Mouse (Mus musculus): ENCODE results near the gene Asic2. TPM values are rescaled to one million over a fixed set of nuclear protein-coding genes. Genes with fewer than 3 reads are reported as not detected.

Gene Asic2
- polyA plus RNA-seq, 1 experiment = 0.08 TPM

- Histone ChIP-seq H3K36me3 (ENCODE audit: control insufficient read depth, insufficient read depth, low read length) (no peaks in the 10 kb centered on the region), H3K4me1 (replicated peaks; ENCODE audit: control insufficient read depth, insufficient read depth, low read length) (no peaks in the 10 kb centered on the region), H3K27me3 (ENCODE audit: control insufficient read depth, insufficient read depth, low read length) (no peaks in the 10 kb centered on the region), H3K4me3 (ENCODE audit: control insufficient read depth, insufficient read depth, low read length) (no peak overlapping the region), H3K27ac (ENCODE audit: control insufficient read depth, insufficient read depth, low read length) (no peak overlapping the region)
- no peak for DNase-seq
- TF ChIP-seq CTCF (IDR thresholded peaks at IDR 0.05; ENCODE audit: borderline replicate concordance, control insufficient read depth, extremely low read depth, insufficient read depth, low read length, poor library complexity) (no peak), POLR2A (IDR thresholded peaks at IDR 0.05; ENCODE audit: control insufficient read depth, extremely low read depth, insufficient read depth, low read length, poor library complexity) (no peak)
- 22% methylated on average over 15 of the region's 15 CpGs for WGBS
These were observed 1.5 kb downstream of the Asic2 start for GRCm38 (mm10) chr11:81966626-81967289.

DNA sequence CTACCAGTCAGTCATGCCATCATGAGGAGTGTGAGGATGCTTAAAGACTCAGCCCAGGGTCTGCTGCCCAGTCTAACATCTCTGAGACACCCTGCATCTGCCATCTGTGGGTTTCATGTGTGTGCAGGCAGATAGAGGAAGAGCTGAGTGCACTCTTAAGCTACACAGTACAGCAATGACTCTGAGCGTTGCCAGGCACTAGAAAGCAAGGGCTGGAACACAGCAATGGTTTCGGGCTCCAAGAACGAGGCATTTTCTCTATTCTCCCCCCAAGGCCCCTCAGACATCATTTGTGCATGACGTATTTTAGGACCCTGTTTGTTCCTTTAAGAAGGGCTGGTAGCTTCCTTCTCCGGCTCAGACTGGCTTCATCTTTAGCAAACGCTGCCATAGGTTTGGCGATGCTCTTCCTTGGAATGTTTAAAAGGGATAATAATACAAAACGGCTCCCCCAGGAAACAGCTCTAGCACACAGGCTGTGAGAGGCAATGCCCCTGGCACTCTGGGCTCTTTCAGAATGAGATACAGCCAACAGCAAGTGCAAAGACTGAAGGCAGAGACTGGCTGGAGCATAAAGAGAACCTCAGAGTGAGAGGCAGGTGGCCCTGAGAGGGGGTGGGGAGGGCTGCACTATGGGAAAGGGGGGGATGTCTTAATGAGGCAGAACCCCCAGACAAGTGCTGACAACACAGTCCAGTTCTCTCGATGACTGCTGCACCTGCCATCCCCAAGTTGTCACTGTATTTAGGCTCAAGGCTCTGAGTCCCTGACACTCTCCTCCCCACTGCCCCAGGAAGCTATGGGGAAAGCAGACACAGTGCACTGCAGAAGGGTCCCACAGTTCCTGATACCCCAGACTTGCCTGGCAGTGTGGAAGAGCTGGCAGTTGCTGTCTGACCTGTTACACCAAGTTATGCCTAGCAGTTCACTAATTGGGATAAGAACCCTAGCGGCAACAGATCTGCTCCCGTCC, 2.3 kb downstream of the Asic2 start:
- TF ChIP-seq CTCF (IDR thresholded peaks at IDR 0.05; ENCODE audit: borderline replicate concordance, control insufficient read depth, extremely low read depth, insufficient read depth, low read length, poor library complexity) (no peak), POLR2A (IDR thresholded peaks at IDR 0.05; ENCODE audit: control insufficient read depth, extremely low read depth, insufficient read depth, low read length, poor library complexity) (no peak)
- 75% methylated on average over 11 of the region's 11 CpGs for WGBS
- no peak for DNase-seq
- Histone ChIP-seq H3K4me3 (ENCODE audit: control insufficient read depth, insufficient read depth, low read length) (no peak overlapping the region), H3K27ac (ENCODE audit: control insufficient read depth, insufficient read depth, low read length) (no peak overlapping the region), H3K27me3 (ENCODE audit: control insufficient read depth, insufficient read depth, low read length) (no peaks in the 10 kb centered on the region), H3K36me3 (ENCODE audit: control insufficient read depth, insufficient read depth, low read length) (no peaks in the 10 kb centered on the region), H3K4me1 (replicated peaks; ENCODE audit: control insufficient read depth, insufficient read depth, low read length) (no peaks in the 10 kb centered on the region)

- Histone ChIP-seq H3K4me1 (replicated peaks; ENCODE audit: control insufficient read depth, insufficient read depth, low read length) (no peaks in the 10 kb centered on the region), H3K27me3 (ENCODE audit: control insufficient read depth, insufficient read depth, low read length) (no peaks in the 10 kb centered on the region), H3K27ac (ENCODE audit: control insufficient read depth, insufficient read depth, low read length) (no peak overlapping the region), H3K4me3 (ENCODE audit: control insufficient read depth, insufficient read depth, low read length) (no peak overlapping the region), H3K36me3 (ENCODE audit: control insufficient read depth, insufficient read depth, low read length) (no peaks in the 10 kb centered on the region)
- no peak for DNase-seq
- WGBS = 88% methylated on average over 4 of the region's 4 CpGs
- no peak for TF ChIP-seq CTCF (IDR thresholded peaks at IDR 0.05; ENCODE audit: borderline replicate concordance, control insufficient read depth, extremely low read depth, insufficient read depth, low read length, poor library complexity)
These were observed 3.7 kb downstream of the Asic2 start for GRCm38 (mm10) chr11:81964561-81964960.

- no peak overlapping the region for H3K27ac ChIP-seq (ENCODE audit: control insufficient read depth, insufficient read depth, low read length)
- no peaks in the 10 kb centered on the region for H3K27me3 ChIP-seq (ENCODE audit: control insufficient read depth, insufficient read depth, low read length)
- DNase-seq = no peak
- WGBS = 16% methylated on average over 4 of the region's 4 CpGs
- H3K4me3 ChIP-seq (ENCODE audit: control insufficient read depth, insufficient read depth, low read length) = no peak overlapping the region
- H3K36me3 ChIP-seq (ENCODE audit: control insufficient read depth, insufficient read depth, low read length) = no peaks in the 10 kb centered on the region
- TF ChIP-seq CTCF (IDR thresholded peaks at IDR 0.05; ENCODE audit: borderline replicate concordance, control insufficient read depth, extremely low read depth, insufficient read depth, low read length, poor library complexity) = no peak
- TF ChIP-seq POLR2A (IDR thresholded peaks at IDR 0.05; ENCODE audit: control insufficient read depth, extremely low read depth, insufficient read depth, low read length, poor library complexity) = no peak
- H3K4me1 ChIP-seq (replicated peaks; ENCODE audit: control insufficient read depth, insufficient read depth, low read length) = no peaks in the 10 kb centered on the region
These were observed 13.9 kb downstream of the Asic2 start for GRCm38 (mm10) chr11:81954398-81954797.

GRCm38 (mm10) chr11:81948021-81948420, 20.2 kb downstream of the Asic2 start:
- Histone ChIP-seq H3K4me1 (replicated peaks; ENCODE audit: control insufficient read depth, insufficient read depth, low read length) (no peaks in the 10 kb centered on the region), H3K27ac (ENCODE audit: control insufficient read depth, insufficient read depth, low read length) (no peak overlapping the region), H3K4me3 (ENCODE audit: control insufficient read depth, insufficient read depth, low read length) (no peak overlapping the region), H3K36me3 (ENCODE audit: control insufficient read depth, insufficient read depth, low read length) (no peaks in the 10 kb centered on the region), H3K27me3 (ENCODE audit: control insufficient read depth, insufficient read depth, low read length) (no peaks in the 10 kb centered on the region)
- no peak for TF ChIP-seq CTCF (IDR thresholded peaks at IDR 0.05; ENCODE audit: borderline replicate concordance, control insufficient read depth, extremely low read depth, insufficient read depth, low read length, poor library complexity)
- TF ChIP-seq POLR2A (IDR thresholded peaks at IDR 0.05; ENCODE audit: control insufficient read depth, extremely low read depth, insufficient read depth, low read length, poor library complexity) = no peak
- no peak for DNase-seq
- 80% methylated on average over 1 of the region's 1 CpGs for WGBS

DNA sequence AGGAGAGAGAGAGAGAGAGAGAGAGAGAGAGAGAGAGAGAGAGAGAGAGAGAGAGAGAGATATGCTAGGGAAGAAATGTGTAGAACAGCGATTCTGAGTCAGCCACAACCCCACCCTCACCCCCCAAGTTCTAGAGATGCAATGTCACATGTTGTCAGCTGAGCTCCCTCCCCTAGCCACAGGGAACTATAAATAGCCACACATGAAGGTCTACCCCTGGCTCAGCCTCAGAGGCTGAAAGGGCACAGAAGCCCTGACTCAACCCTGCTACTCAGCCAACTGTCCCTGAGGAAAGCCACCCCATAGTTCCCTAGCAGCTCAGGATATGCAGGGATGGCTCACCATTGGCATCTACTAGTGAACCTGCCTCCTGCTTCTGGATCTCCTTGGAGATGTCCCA, 26.1 kb downstream of the Asic2 start:
- no peak for DNase-seq
- Histone ChIP-seq H3K27ac (ENCODE audit: control insufficient read depth, insufficient read depth, low read length) (no peak overlapping the region), H3K36me3 (ENCODE audit: control insufficient read depth, insufficient read depth, low read length) (no peaks in the 10 kb centered on the region), H3K27me3 (ENCODE audit: control insufficient read depth, insufficient read depth, low read length) (no peaks in the 10 kb centered on the region), H3K4me1 (replicated peaks; ENCODE audit: control insufficient read depth, insufficient read depth, low read length) (no peaks in the 10 kb centered on the region), H3K4me3 (ENCODE audit: control insufficient read depth, insufficient read depth, low read length) (no peak overlapping the region)
- TF ChIP-seq POLR2A (IDR thresholded peaks at IDR 0.05; ENCODE audit: control insufficient read depth, extremely low read depth, insufficient read depth, low read length, poor library complexity) = no peak
- TF ChIP-seq CTCF (IDR thresholded peaks at IDR 0.05; ENCODE audit: borderline replicate concordance, control insufficient read depth, extremely low read depth, insufficient read depth, low read length, poor library complexity) = no peak
- WGBS = 0% methylated on average over 1 of the region's 1 CpGs
